Mouse (Mus musculus) myocyte (in vitro differentiated cells): ENCODE measurements around the gene Ppp3ca. TPM values are rescaled to one million over a fixed set of nuclear protein-coding genes. Genes with fewer than 3 reads are reported as not detected.

Experiments
- H3K27me3 ChIP-seq: one replicate; pipeline ENCODE4 v1.6.1; 2011; ENCODE audit not compliant: control insufficient read depth, insufficient read depth, insufficient read length
- H3K36me3 ChIP-seq: one replicate; pipeline ENCODE4 v1.6.1; 2011; ENCODE audit not compliant: control insufficient read depth, insufficient read depth
- H3K4me2 ChIP-seq: one replicate; pipeline ENCODE4 v1.6.1; 2011; ENCODE audit warnings: low read depth, control low read depth
- H3K4me3 ChIP-seq: one replicate; pipeline ENCODE4 v1.5.1; 2011; ENCODE audit warnings: mild to moderate bottlenecking, control low read depth, moderate library complexity
- H3K79me2 ChIP-seq: one replicate; pipeline ENCODE4 v1.6.1; 2011; ENCODE audit not compliant: control insufficient read depth, insufficient read depth
- H3ac ChIP-seq: one replicate; pipeline ENCODE4 v1.6.1; 2011; ENCODE audit not compliant: control insufficient read depth, insufficient read length
- CEBPB ChIP-seq: IDR thresholded peaks from 2 replicates; pipeline ENCODE4 v1.6.1; 2011; ENCODE audit warnings: mild to moderate bottlenecking, moderate library complexity; ENCODE audit not compliant: poor library complexity, insufficient read depth, severe bottlenecking
- E2F4 ChIP-seq: IDR thresholded peaks from one replicate; pipeline ENCODE4 v1.6.1; 2011; ENCODE audit warnings: mild to moderate bottlenecking, control low read depth, moderate library complexity; ENCODE audit not compliant: insufficient read depth
- MAX ChIP-seq: IDR thresholded peaks from one replicate; pipeline ENCODE4 v1.6.1; 2011; ENCODE audit warnings: low read depth, mild to moderate bottlenecking, control low read depth
- MYOD1 ChIP-seq, 3 experiments: IDR thresholded peaks; one replicate each; pipeline ENCODE4 v1.6.1; 2011; ENCODE audit warnings: control low read depth in 2 of 3, low read depth in 2 of 3, mild to moderate bottlenecking in 2 of 3, moderate library complexity in 1 of 3; ENCODE audit not compliant: insufficient read length in 2 of 3, control insufficient read depth in 1 of 3
- MYOG ChIP-seq, 3 experiments: IDR thresholded peaks; one replicate each; pipeline ENCODE4 v1.6.1; 2011; ENCODE audit warnings: control low read depth in 2 of 3, low read depth in 2 of 3, mild to moderate bottlenecking in 2 of 3; ENCODE audit not compliant: insufficient read length in 2 of 3, control insufficient read depth in 1 of 3, insufficient read depth in 1 of 3
- POLR2A ChIP-seq: IDR thresholded peaks from one replicate; pipeline ENCODE4 v1.6.1; 2011; ENCODE audit warnings: low read depth, mild to moderate bottlenecking, control low read depth, moderate library complexity; ENCODE audit not compliant: insufficient read length
- POLR2AphosphoS2 ChIP-seq: IDR thresholded peaks from one replicate; pipeline ENCODE4 v1.6.1; 2011; ENCODE audit warnings: low read depth, control low read depth; ENCODE audit not compliant: insufficient read length
- REST ChIP-seq: IDR thresholded peaks from one replicate; pipeline ENCODE4 v1.6.1; 2011; ENCODE audit warnings: mild to moderate bottlenecking, control low read depth, moderate library complexity; ENCODE audit not compliant: insufficient read depth, insufficient read length
- SRF ChIP-seq: IDR thresholded peaks from one replicate; pipeline ENCODE4 v1.6.1; 2011; ENCODE audit warnings: low read depth; ENCODE audit not compliant: control insufficient read depth, insufficient read length
- TCF12 ChIP-seq: IDR thresholded peaks from one replicate; pipeline ENCODE4 v1.6.1; 2011; ENCODE audit warnings: mild to moderate bottlenecking, control low read depth; ENCODE audit not compliant: poor library complexity, insufficient read depth, severe bottlenecking
- TCF3 ChIP-seq: IDR thresholded peaks from one replicate; pipeline ENCODE4 v1.6.1; 2011; ENCODE audit warnings: low read depth, control low read depth; ENCODE audit not compliant: insufficient read length
- USF1 ChIP-seq: IDR thresholded peaks from one replicate; pipeline ENCODE4 v1.6.1; 2011; ENCODE audit warnings: low read depth, mild to moderate bottlenecking, control low read depth, moderate library complexity
- polyA plus RNA-seq: library from polyadenylated mRNA; unstranded; fragments of >200 nt; fragmentation: generic; extraction: Trizol; gene quantifications from one replicate; pipeline ENCODE4 v1.2.1, GENCODE M21; 2012; ENCODE audit warnings: missing spikeins

Gene Ppp3ca
- polyA plus RNA-seq, 1 experiment: 34.0 TPM

- Histone ChIP-seq H3K27me3 (no peaks in the 10 kb centered on the region), H3K36me3 (no peaks in the 10 kb centered on the region), H3K4me3 (no peak overlapping the region), H3ac (no peak overlapping the region), H3K79me2 (peaks cover 83% of the 10 kb centered on the region), H3K4me2 (no peak overlapping the region)
- TF ChIP-seq CEBPB (no peak), POLR2A (no peak), MAX (no peak), TCF12 (no peak), MYOG (IDR thresholded peaks at IDR 0.05; ENCODE audit: control insufficient read depth in 1 of 3, insufficient read depth in 1 of 3, insufficient read length in 2 of 3, low read depth in 2 of 3) (no peak), REST (no peak), USF1 (no peak)
These were observed 86.2 kb downstream of the Ppp3ca start for GRCm38 (mm10) chr3:136756137-136756536.

- Histone ChIP-seq H3K4me2 (no peak overlapping the region), H3K79me2 (peaks cover 67% of the 10 kb centered on the region), H3K36me3 (no peaks in the 10 kb centered on the region), H3K27me3 (no peaks in the 10 kb centered on the region), H3K4me3 (no peak overlapping the region), H3ac (no peak overlapping the region)
- TF ChIP-seq CEBPB: no peak
- TF ChIP-seq MYOG (IDR thresholded peaks at IDR 0.05; ENCODE audit: control insufficient read depth in 1 of 3, insufficient read depth in 1 of 3, insufficient read length in 2 of 3, low read depth in 2 of 3): no peak
- TF ChIP-seq SRF: no peak
- no peak for TF ChIP-seq E2F4
- no peak for TF ChIP-seq USF1
- no peak for TF ChIP-seq POLR2A
- no peak for TF ChIP-seq REST
- no peak for TF ChIP-seq TCF12
- TF ChIP-seq TCF3: no peak
- no peak for TF ChIP-seq MYOD1 (IDR thresholded peaks at IDR 0.05; ENCODE audit: control insufficient read depth in 1 of 3, insufficient read length in 2 of 3, low read depth in 2 of 3)
- no peak for TF ChIP-seq POLR2AphosphoS2
- no peak for TF ChIP-seq MAX
These were observed 89.5 kb downstream of the Ppp3ca start for GRCm38 (mm10) chr3:136759446-136759845.

- no peak overlapping the region for H3ac ChIP-seq
- no peaks in the 10 kb centered on the region for H3K27me3 ChIP-seq
- H3K4me3 ChIP-seq: no peak overlapping the region
- no peaks in the 10 kb centered on the region for H3K36me3 ChIP-seq
- peaks cover 47% of the 10 kb centered on the region for H3K79me2 ChIP-seq
- TF ChIP-seq MYOG (IDR thresholded peaks at IDR 0.05; ENCODE audit: control insufficient read depth in 1 of 3, insufficient read depth in 1 of 3, insufficient read length in 2 of 3, low read depth in 2 of 3): no peak
- no peak for TF ChIP-seq CEBPB
- no peak for TF ChIP-seq POLR2A
- no peak for TF ChIP-seq TCF3
- no peak for TF ChIP-seq TCF12
- no peak for TF ChIP-seq E2F4
- no peak for TF ChIP-seq USF1
- no peak for TF ChIP-seq REST
- H3K4me2 ChIP-seq: no peak overlapping the region
These were observed 91.5 kb downstream of the Ppp3ca start for GRCm38 (mm10) chr3:136761292-136761978.

GRCm38 (mm10) chr3:136761979-136762341 lies 92.0 kb downstream of the Ppp3ca start:
- no peak overlapping the region for H3ac ChIP-seq
- H3K36me3 ChIP-seq: no peaks in the 10 kb centered on the region
- no peak overlapping the region for H3K4me3 ChIP-seq
- no peaks in the 10 kb centered on the region for H3K27me3 ChIP-seq
- TF ChIP-seq MYOD1 (IDR thresholded peaks at IDR 0.05; ENCODE audit: control insufficient read depth in 1 of 3, insufficient read length in 2 of 3, low read depth in 2 of 3) (no peak), MYOG (IDR thresholded peaks at IDR 0.05; ENCODE audit: control insufficient read depth in 1 of 3, insufficient read depth in 1 of 3, insufficient read length in 2 of 3, low read depth in 2 of 3) (no peak), POLR2A (no peak), REST (no peak), SRF (no peak), TCF3 (no peak)
- H3K4me2 ChIP-seq: no peak overlapping the region
- H3K79me2 ChIP-seq: peaks cover 48% of the 10 kb centered on the region

GRCm38 (mm10) chr3:136763717-136764270 lies 93.9 kb downstream of the Ppp3ca start:
- TF ChIP-seq CEBPB (no peak), MYOG (IDR thresholded peaks at IDR 0.05; ENCODE audit: control insufficient read depth in 1 of 3, insufficient read depth in 1 of 3, insufficient read length in 2 of 3, low read depth in 2 of 3) (no peak), MAX (no peak), TCF12 (no peak), SRF (no peak), USF1 (no peak), POLR2AphosphoS2 (no peak), E2F4 (no peak), POLR2A (no peak), MYOD1 (IDR thresholded peaks at IDR 0.05; ENCODE audit: control insufficient read depth in 1 of 3, insufficient read length in 2 of 3, low read depth in 2 of 3) (no peak), TCF3 (no peak), REST (no peak)
- Histone ChIP-seq H3K27me3 (no peaks in the 10 kb centered on the region), H3ac (no peak overlapping the region), H3K79me2 (peaks cover 52% of the 10 kb centered on the region), H3K36me3 (no peaks in the 10 kb centered on the region), H3K4me2 (no peak overlapping the region), H3K4me3 (no peak overlapping the region)
